Mouse (Mus musculus): ENCODE data around the gene Carmil3.

The Carmil3 gene

GRCm38 (mm10) chr14:55495509-55496240 is 5.2 kb downstream of the Carmil3 start:
- peak; percentile 72 for DNase-seq

- DNase-seq: peak; percentile 51
Observed at GRCm38 (mm10) chr14:55496761-55497448, 6.5 kb downstream of the Carmil3 start.

- peak; percentile 77 for DNase-seq
Observed at GRCm38 (mm10) chr14:55497449-55497821, 7.0 kb downstream of the Carmil3 start.

GRCm38 (mm10) chr14:55505612-55506011 is 15.2 kb downstream of the Carmil3 start:
- DNase-seq: no peak

DNA sequence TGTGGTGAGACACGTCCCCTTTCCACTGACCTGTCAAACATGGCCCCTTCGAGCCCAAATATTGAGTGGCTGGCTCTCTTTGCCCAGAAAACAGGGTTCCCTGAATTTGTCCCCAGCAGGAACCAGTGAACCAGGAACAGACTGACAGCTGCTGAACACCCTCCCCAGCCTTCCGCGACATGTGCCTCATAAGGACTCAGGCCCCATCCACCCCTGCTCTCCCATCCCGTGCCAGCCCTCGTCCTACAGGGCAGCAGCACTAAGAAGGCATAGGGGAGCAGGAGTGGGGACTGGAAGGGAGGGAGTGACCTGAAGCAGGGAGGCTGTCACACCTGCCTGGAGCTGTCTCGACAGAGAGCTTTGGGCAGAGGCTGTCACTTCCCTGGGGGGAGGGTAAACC is 17.4 kb downstream of the Carmil3 start:
- DNase-seq: no peak

DNA sequence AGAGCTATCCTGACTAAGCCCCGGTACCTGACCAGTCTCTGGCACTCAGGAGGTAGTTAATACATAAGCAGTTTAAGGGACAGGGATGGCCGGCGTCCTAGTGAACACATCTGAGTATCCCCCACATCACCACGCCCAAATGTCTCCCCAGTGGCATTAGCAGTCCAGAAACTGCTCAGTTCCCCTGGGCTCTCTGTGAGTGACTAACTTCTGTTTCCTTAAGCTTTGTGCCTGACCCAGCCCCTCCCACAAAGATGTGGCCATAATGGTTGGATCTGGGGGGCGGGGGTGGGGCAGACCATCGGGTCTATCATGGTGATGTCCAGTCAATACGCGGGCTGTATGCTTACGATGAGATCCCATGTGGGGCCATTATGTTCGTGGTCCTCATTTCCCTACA is 19.1 kb downstream of the Carmil3 start:
- DNase-seq: no peak

DNA sequence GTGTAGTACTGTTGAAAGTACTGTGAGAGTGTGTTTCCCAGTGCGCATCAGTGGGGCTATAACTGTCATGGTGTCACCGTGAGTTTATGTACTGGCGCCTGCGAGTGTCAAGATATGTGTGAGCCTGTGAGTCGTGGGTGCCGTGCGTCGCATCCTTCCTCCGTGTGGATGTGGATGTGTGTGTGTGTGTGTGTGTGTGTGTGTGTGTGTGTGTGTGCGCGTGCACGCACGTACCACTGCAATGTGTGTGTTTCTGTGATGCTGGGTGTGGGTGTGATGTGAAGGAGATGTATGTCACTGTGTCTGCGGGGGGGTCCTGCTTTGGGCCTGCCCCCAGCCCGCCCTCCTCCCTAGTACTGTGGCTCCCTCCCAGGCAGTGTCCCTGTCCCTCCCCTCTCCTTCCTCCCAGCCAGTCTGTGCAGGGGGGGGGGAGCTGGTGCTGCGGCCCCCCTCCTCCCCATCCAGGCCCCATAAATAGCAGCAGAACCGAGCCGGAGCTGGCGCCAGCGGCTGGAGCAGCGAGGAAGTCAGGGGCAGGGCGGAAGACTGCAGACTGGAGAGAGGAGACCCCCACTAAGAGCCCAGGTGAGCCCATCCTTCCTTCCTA is 19.8 kb downstream of the Carmil3 start, which contains the start of gene Cpne6:
Gene Cpne6, plus strand, starts transcription at position 321 of the 607 bp plus-strand sequence.
- no peak for DNase-seq

GRCm38 (mm10) chr14:55511037-55511436 is 20.6 kb downstream of the Carmil3 start:
- no peak for DNase-seq

DNA sequence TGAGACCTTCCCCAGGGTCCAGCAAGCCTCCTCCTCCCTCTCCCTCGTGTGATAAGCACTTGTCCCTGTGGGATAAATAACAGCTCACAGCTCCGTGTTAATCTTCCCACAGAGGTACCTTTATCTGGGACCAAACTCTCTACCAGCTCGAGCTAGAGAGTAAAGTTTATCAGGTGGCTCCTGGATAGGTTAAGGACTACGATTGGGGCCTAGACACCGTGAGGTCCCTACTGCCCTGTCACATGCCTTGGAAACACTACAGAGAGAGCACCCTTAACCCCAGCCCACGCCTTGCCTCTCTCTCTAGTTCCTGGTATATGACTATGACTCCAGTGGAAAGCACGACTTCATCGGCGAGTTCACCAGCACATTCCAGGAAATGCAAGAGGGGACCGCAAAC is 23.5 kb downstream of the Carmil3 start:
- DNase-seq: no peak

DNA sequence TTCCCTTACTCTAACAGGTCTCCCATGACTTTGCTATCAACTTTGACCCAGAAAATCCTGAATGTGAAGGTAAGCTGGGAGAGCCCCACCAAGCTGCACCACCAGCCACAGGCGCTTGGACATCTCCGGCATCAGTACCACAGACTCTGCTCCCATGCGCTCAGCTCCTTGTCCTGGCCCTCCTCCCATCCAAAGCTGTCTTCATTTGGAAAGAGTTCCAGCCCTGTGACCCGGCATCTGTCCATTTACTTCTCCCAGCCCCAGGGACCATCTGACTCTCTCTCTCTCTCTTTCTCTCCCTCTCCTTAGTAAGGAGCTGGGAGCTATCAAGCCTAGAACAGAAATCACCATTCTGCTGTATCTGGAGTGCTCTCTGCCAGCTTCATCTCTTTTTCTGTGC is 25.4 kb downstream of the Carmil3 start:
- DNase-seq: no peak

DNA sequence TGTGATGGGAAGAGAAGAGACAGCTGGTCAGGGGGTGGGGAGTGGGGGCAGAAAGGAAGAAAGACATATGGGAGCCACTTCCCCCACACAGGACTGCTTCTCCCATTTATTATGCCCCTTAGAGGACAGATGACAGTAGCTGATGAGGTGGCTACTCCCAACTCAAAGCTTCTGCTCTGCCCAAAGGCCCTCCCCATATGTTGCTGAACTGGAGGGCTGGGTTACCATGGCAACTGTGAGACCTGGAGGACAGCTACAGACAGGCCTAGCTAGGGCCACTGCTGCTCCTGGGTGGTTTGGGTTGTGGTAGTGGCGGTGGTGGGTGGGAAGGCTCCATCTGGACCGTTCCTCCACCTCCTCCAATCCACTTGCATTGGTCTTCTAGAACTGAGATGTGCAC is 28.4 kb downstream of the Carmil3 start:
- no peak for DNase-seq

DNA sequence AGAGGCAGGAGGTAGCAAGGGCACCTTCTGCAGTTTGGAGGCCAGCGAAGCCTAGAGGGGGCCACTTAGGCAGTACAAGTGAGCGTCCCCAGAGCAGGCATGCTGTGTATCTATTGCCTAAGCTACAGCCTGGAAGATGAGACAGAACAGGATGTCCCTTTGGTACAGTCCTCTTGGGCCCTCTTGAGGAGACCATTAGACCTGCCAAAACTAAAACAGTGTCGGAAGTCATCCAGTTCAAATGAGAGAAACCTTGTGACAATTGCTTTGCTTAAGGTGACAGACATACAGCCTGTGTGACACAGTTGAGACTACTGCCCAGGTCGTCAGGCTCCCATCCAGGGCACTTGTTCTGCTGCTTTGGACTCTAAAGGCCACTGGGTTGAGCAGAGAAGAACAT is 29.2 kb downstream of the Carmil3 start:
- no peak for DNase-seq

GRCm38 (mm10) chr14:55520451-55521361 is 30.3 kb downstream of the Carmil3 start:
- peak; percentile 70 for DNase-seq

DNA sequence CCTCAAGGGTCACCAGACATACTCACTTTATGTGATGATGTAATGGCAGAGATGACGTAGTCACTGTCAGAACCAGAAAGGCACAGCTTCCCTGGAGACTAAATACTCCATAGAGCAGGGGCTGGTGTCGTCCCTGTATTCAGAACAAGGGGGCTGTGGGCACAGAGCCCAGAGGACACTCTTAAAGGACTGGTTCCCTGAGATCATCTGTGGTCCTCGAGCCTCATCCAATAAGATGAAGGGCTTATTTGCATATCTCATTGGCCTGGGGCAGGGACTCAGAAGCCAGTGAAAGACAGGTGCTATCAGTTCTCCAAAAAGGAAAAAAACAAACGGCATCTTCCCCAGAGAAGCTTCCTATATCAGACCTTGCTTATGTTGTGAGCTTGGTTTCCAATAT is 33.6 kb downstream of the Carmil3 start:
- DNase-seq: no peak

DNA sequence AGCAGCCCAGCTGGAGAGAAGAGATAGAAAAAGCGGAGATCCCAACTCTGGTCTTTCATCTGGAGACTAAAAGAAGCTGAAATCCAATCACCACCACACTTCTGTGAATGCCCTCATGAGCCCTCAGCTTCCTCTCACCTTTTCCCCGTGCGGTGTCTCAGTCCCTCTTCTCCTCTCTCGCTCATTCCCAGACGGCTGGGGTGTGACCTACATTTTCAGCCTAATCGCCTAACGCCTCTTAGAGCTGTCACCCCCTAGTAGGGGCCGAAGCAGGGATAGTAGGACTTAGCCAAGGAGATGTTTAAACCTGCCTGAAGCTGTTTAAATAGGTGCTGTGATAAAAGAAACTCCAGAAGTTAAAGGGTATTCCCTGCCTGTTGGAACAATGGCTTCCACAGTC is 34.3 kb downstream of the Carmil3 start, which contains the start of gene Nrl:
Gene Nrl, minus strand, starts transcription at position 197 of the 400 bp plus-strand sequence.
- DNase-seq: no peak

GRCm38 (mm10) chr14:55526674-55527073 is 36.2 kb downstream of the Carmil3 start:
- no peak for DNase-seq

DNA sequence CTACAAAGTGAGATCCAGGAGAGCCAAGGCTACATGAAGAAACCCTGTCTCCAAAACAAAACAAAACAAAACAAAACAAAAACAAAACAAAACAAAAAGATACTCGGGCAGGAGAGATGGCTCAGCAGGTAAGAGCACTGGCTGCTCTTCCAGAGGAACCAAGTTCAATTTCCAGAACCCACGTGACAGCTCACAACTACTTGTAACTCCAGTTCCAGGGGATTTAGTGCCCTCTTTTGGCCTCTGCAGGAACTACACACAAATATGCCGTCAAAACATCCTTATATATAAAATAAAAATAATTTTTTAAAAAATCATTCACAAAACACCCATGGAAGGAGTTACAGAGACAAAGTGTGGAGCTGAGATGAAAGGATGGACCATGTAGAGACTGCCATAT is 37.5 kb downstream of the Carmil3 start:
- no peak for DNase-seq

- DNase-seq: no peak
Observed at GRCm38 (mm10) chr14:55536116-55536745, 45.8 kb downstream of the Carmil3 start.

DNA sequence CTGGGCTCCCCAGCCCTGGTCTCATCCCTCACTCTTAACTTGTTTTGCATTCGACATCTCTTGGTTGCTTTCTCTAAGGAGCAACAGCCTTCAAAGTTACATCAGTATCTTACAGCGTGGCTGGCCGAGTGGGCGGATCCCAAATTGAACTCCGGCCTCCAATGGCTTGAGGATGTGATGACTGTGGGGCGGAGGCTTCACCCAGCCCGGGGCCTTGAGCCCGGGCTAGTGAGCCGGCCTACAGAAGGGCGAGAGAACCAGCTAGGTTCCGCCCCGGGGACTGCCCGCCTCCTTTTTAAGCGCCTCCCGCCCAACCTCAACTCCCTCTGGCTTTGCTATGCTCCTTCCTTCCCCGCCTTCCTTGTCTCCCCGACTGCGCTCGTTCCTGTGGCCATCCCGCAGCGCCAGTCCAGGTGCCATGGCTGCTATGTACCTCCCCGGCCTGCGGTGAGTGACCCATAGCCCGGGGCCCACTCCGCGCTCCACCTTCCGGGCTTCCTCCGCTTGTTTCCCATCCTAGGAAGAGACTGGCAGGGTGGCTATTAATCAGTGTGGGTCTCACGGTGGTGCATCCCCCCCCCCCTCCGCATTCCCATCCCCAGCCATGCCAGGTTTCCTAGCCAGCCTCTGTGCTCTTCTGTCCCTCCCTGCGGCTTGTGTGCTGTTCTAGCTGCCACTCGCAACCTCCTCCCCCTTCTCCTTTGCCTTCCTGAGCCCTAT is 49.8 kb downstream of the Carmil3 start, which contains the start of gene Pck2:
Gene Pck2, plus strand, starts transcription at position 200 of the 720 bp plus-strand sequence.
- peak; percentile 90 for DNase-seq

DNA sequence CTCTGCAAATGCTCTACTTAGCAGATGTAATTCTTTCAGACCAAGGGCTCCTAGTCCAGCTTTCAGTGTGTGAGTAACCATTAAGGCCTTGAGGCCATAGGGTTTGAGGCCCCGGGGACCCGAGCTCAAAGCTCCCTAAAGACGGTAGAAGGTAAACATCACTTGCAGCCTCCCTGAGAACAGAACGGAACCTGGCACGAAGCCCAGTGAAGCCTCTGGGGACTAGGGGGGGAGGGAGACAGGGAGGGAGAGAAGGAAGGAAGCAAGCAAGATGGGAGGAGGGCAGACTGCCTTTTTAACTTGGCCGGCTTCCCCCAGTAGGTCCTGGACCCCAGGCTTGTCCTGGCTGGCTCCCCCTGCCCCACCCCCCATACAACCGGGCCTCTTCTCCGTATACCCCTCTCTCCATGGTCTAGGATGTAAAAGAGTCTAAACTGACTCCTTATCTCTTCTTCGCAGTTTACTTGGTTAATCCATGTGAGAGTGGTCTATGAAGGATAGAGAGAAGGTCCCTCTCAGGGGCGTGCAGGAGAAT is 50.4 kb downstream of the Carmil3 start:
- peak; percentile 86 for DNase-seq

GRCm38 (mm10) chr14:55542268-55542667 is 51.8 kb downstream of the Carmil3 start:
- DNase-seq: no peak

Measured in cerebellum, adult 11-12 months (tissue).